Mouse (Mus musculus): ENCODE results near the gene Nap1l5.

- TF ChIP-seq CTCF (IDR thresholded peaks at IDR 0.05), result no peak
- no peak for TF ChIP-seq EP300 (IDR thresholded peaks at IDR 0.05)
Observed at GRCm38 (mm10) chr6:58896648-58897047, 10.2 kb downstream of the Nap1l5 start.

Measured in lung, postnatal 0 days (tissue).